Mouse (Mus musculus): ENCODE measurements around the gene Nat8f7.
"Not testable (repeated sequence)": the region's sequence is repeated elsewhere in the genome, so short reads cannot be mapped to it uniquely, and the experiment has no call there.

Nat8f7 gene

GRCm38 (mm10) chr6:85713105-85713504 is at the start of gene Nat8f7:
Nat8f7 (minus strand) TSS chr6:85713205.
- DNase-seq (ENCODE audit: low read depth in 2 of 2, low spot score in 2 of 2): not testable (repeated sequence)

DNA sequence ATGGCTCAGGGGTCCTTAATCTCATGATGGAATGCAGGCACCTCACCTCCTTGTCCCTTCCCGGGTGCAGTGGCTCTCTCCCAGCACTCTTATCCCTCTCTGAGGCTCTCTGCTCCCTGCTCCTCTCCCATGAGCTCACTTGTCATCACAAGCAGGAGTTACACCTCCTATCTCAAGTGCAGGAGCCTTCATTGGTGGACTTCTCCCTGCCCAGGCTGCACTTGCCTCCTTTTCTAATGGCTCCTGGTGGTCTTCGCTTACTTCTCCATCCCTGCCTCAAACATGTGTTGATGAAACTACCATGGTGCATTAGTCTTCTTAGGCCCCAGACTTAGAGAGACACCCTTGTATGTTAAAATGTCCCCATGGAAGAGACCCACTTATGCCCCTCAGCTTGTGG is 49.7 kb upstream of the Nat8f7 start:
- not testable (repeated sequence) for DNase-seq (ENCODE audit: low read depth in 2 of 2, low spot score in 2 of 2)

- not testable (repeated sequence) for DNase-seq (ENCODE audit: low read depth in 2 of 2, low spot score in 2 of 2)
These were observed 42.8 kb upstream of the Nat8f7 start for GRCm38 (mm10) chr6:85755705-85756249.

- DNase-seq (ENCODE audit: low read depth in 2 of 2, low spot score in 2 of 2): not testable (repeated sequence)
These were observed 3.4 kb downstream of the Nat8f7 start for GRCm38 (mm10) chr6:85709607-85710006.

DNA sequence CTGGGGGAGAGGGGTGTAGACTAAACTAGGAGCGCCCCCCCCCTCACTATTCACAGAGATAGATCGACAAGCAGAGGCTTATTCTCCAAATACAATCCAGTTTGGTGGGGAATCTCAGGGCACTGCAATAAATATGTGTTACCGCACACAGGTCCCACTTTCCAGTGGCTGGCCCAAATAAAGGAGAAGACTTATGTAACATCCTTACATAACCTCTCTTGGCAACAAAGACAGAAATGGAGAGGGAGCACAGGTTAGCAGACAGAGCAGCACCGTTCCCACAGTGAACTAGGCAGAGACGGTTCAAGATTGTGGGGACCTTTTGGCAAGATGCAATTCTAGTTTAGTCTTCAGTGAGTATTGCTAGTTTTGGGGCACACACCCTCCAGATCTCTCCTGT is 3.8 kb downstream of the Nat8f7 start:
- not testable (repeated sequence) for DNase-seq (ENCODE audit: low read depth in 2 of 2, low spot score in 2 of 2)

DNA sequence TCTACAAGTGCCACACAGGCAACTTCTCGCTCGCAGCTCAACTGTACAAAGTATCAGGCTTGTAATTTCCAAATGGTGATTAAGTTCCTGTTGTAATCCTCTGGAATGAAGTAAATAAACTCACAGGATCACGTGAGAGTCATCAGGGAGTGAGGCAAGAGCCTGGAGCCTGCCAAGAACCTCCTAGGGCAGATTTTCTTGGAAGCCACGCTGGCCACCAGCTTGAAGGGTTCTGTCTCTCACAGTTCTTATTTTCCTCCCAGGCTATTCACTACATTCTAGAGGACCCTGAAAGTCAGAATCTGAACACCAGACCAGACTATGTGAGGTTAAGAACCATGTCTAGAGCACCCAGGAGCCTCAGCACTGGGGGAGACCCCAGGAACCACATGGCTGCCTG is 11.1 kb downstream of the Nat8f7 start:
- DNase-seq (ENCODE audit: low read depth in 2 of 2, low spot score in 2 of 2): not testable (repeated sequence)

Data from CD8-positive naive resting alpha-beta T cell, adult 2 months (primary cell).